Mouse (Mus musculus): ENCODE results near the gene Rtkn2. TPM values are rescaled to one million over a fixed set of nuclear protein-coding genes. Genes with fewer than 3 reads are reported as not detected.

Gene Rtkn2
- polyA plus RNA-seq, 1 experiment, result 0.14 TPM

DNA sequence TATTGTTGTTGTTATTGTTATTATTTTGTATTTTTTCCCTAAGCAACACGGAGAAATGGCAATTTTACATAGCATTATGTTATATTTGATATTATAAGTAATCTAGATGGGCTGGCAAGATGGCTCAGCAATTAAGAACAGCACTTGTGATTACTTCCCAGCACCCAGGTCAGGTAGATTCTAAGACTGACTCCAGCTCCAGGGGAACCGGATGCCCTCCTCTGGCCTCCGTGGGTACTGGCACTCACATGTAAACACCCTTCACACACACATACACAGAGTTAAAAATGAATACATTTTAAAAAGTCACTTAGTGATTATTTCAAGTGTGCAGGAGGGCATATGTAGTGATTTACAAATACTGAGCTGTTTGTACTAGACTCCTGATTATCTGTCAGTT, 108.4 kb downstream of the Rtkn2 start:
- no peaks in the 10 kb centered on the region for H3K36me3 ChIP-seq (ENCODE audit: control insufficient read depth, insufficient read depth, low read length)
- no peaks in the 10 kb centered on the region for H3K27me3 ChIP-seq (ENCODE audit: control insufficient read depth, insufficient read depth, low read length)
- no peak overlapping the region for H3K27ac ChIP-seq (ENCODE audit: control insufficient read depth, insufficient read depth, low read depth, low read length)
- TF ChIP-seq POLR2A (IDR thresholded peaks at IDR 0.05; ENCODE audit: control insufficient read depth, low read depth, low read length), result no peak
- no peak for TF ChIP-seq CTCF (IDR thresholded peaks at IDR 0.05; ENCODE audit: control insufficient read depth, insufficient read depth, insufficient replicate concordance, low read depth, low read length)
- no peak overlapping the region for H3K4me3 ChIP-seq (ENCODE audit: control insufficient read depth, low read depth, low read length)
- peaks cover 7% of the 10 kb centered on the region for H3K4me1 ChIP-seq (ENCODE audit: control insufficient read depth, insufficient read depth, low read length)

DNA sequence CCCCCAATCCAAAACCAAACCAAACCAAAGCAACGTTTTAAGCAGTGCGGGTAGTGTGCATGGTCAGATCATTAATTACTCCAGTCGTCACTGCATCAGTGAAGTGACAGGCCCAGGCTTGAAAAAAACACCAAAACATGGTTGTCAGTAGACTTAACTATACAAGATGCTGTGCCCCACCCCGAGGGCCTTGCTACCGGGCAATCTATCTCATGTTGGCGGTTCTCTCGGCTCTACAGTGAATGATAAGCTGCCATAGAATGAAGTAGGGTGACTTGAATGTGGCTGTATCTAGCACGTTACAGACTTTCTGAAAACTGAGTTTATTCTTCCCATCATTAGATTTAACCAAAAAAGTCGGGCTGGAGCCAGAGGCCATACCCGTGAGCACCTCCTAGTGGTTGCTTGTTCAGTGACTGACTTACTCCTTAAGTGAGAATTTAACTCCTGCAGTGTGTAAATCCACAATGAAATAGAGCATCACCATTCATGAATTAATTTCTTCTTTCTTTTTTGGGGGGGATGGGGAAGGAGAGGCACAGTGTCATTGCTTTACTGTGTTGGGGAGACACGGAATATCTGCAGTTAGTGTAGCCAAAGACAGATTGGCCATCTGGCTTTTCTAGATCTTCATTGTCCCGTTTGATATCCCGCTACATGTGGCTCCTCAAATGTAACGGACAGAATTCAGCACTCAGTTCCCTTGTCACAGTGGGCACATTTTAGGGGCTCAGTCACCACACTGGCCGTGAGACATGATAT, 110.2 kb downstream of the Rtkn2 start:
- no peaks in the 10 kb centered on the region for H3K27me3 ChIP-seq (ENCODE audit: control insufficient read depth, insufficient read depth, low read length)
- peak overlapping the region; percentile 46; the same call in 1 of the 2 replicates for H3K27ac ChIP-seq (ENCODE audit: control insufficient read depth, insufficient read depth, low read depth, low read length)
- H3K36me3 ChIP-seq (ENCODE audit: control insufficient read depth, insufficient read depth, low read length), result no peaks in the 10 kb centered on the region
- no peak for TF ChIP-seq POLR2A (IDR thresholded peaks at IDR 0.05; ENCODE audit: control insufficient read depth, low read depth, low read length)
- peak; percentile 13; the same call in 1 of the 2 replicates for TF ChIP-seq CTCF (IDR thresholded peaks at IDR 0.05; ENCODE audit: control insufficient read depth, insufficient read depth, insufficient replicate concordance, low read depth, low read length)
- peaks cover 7% of the 10 kb centered on the region for H3K4me1 ChIP-seq (ENCODE audit: control insufficient read depth, insufficient read depth, low read length)
- no peak overlapping the region for H3K4me3 ChIP-seq (ENCODE audit: control insufficient read depth, low read depth, low read length)

DNA sequence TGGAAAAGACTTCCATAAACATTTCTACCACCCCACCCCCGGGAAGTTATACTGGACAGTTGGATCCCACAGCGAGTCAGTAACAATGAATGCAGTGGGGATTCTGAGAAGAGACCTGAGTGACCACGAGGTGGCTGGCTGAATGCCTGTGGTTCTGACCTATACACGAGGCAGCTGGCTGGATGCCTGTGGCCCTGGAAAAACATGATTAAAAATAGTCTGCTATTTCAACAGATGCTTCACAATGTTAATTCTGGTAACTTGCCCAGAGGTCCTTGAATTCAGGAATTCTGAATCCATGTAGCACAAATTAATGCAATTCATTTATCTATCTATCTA, 110.8 kb downstream of the Rtkn2 start:
- Histone ChIP-seq H3K27me3 (ENCODE audit: control insufficient read depth, insufficient read depth, low read length) (no peaks in the 10 kb centered on the region), H3K36me3 (ENCODE audit: control insufficient read depth, insufficient read depth, low read length) (no peaks in the 10 kb centered on the region), H3K4me1 (ENCODE audit: control insufficient read depth, insufficient read depth, low read length) (peaks cover 7% of the 10 kb centered on the region), H3K27ac (ENCODE audit: control insufficient read depth, insufficient read depth, low read depth, low read length) (peak overlapping the region; percentile 46; the same call in 1 of the 2 replicates), H3K4me3 (ENCODE audit: control insufficient read depth, low read depth, low read length) (no peak overlapping the region)
- TF ChIP-seq CTCF (IDR thresholded peaks at IDR 0.05; ENCODE audit: control insufficient read depth, insufficient read depth, insufficient replicate concordance, low read depth, low read length) (no peak), POLR2A (IDR thresholded peaks at IDR 0.05; ENCODE audit: control insufficient read depth, low read depth, low read length) (no peak)

DNA sequence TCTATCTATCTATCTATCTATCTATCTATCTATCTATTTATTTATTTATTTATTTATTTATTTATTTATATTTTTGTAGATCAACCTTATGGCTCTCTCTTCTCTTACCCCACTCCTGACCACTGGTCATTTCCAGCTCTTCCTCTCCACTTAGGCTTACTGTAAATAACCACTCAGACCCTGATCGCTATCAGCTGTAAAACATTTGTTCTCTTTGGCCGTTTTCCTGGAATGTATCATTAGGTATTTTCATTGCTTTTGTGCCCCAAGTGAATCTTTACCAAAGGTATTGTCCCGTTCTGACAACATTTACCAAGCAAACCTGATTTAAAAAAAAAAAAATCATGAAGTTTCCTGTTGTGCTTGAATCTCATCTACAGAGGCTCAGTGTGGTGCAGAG, 111.2 kb downstream of the Rtkn2 start:
- Histone ChIP-seq H3K27me3 (ENCODE audit: control insufficient read depth, insufficient read depth, low read length) (no peaks in the 10 kb centered on the region), H3K36me3 (ENCODE audit: control insufficient read depth, insufficient read depth, low read length) (no peaks in the 10 kb centered on the region), H3K4me3 (ENCODE audit: control insufficient read depth, low read depth, low read length) (no peak overlapping the region), H3K27ac (ENCODE audit: control insufficient read depth, insufficient read depth, low read depth, low read length) (no peak overlapping the region), H3K4me1 (ENCODE audit: control insufficient read depth, insufficient read depth, low read length) (peaks cover 7% of the 10 kb centered on the region)
- TF ChIP-seq CTCF (IDR thresholded peaks at IDR 0.05; ENCODE audit: control insufficient read depth, insufficient read depth, insufficient replicate concordance, low read depth, low read length) (no peak), POLR2A (IDR thresholded peaks at IDR 0.05; ENCODE audit: control insufficient read depth, low read depth, low read length) (no peak)

DNA sequence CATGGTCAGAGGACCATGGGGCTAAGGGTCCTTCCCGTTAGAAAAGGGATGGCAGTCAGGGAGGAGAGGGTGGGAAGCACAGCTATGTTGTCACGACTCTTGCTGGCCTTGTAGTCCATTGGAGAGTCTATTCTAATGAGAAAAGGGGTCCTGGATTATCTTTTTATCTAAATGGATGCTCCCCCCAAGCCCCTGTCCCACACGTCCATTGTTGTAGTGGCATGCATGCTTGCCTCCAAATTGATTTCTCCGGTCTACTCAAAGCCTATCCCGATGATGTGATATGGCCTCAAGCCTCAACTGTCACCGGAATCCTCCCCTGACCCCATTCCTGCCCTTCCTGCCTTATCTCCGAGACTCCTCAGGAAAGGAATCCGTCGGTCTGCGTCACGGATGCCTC, 111.6 kb downstream of the Rtkn2 start:
- Histone ChIP-seq H3K4me1 (ENCODE audit: control insufficient read depth, insufficient read depth, low read length) (peaks cover 7% of the 10 kb centered on the region), H3K36me3 (ENCODE audit: control insufficient read depth, insufficient read depth, low read length) (no peaks in the 10 kb centered on the region), H3K27me3 (ENCODE audit: control insufficient read depth, insufficient read depth, low read length) (no peaks in the 10 kb centered on the region), H3K4me3 (ENCODE audit: control insufficient read depth, low read depth, low read length) (no peak overlapping the region), H3K27ac (ENCODE audit: control insufficient read depth, insufficient read depth, low read depth, low read length) (no peak overlapping the region)
- no peak for TF ChIP-seq CTCF (IDR thresholded peaks at IDR 0.05; ENCODE audit: control insufficient read depth, insufficient read depth, insufficient replicate concordance, low read depth, low read length)

DNA sequence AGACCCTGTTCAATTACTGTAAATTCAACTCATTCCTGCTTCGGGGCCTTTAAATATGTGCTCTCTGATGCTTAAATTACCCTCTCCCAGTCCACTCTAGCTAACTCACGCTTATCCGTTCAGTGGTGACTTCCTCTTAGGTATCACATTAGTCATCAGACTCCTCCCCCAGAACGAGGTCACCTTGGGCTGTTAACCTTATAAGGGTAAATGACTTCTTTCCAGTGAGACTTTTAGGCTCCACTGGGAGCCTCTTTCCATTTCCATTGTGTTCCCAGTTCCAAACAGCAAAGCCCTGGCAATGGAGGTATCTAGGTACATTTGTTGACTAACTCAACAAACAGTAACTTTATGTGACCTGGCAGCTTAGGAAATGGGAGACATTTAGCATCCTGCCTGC, 112.5 kb downstream of the Rtkn2 start:
- TF ChIP-seq POLR2A (IDR thresholded peaks at IDR 0.05; ENCODE audit: control insufficient read depth, low read depth, low read length) (no peak), CTCF (IDR thresholded peaks at IDR 0.05; ENCODE audit: control insufficient read depth, insufficient read depth, insufficient replicate concordance, low read depth, low read length) (no peak)
- no peaks in the 10 kb centered on the region for H3K36me3 ChIP-seq (ENCODE audit: control insufficient read depth, insufficient read depth, low read length)
- H3K27me3 ChIP-seq (ENCODE audit: control insufficient read depth, insufficient read depth, low read length), result no peaks in the 10 kb centered on the region
- H3K27ac ChIP-seq (ENCODE audit: control insufficient read depth, insufficient read depth, low read depth, low read length), result no peak overlapping the region; the same call in 1 of the 2 replicates
- H3K4me3 ChIP-seq (ENCODE audit: control insufficient read depth, low read depth, low read length), result no peak overlapping the region
- peaks cover 9% of the 10 kb centered on the region for H3K4me1 ChIP-seq (ENCODE audit: control insufficient read depth, insufficient read depth, low read length)

DNA sequence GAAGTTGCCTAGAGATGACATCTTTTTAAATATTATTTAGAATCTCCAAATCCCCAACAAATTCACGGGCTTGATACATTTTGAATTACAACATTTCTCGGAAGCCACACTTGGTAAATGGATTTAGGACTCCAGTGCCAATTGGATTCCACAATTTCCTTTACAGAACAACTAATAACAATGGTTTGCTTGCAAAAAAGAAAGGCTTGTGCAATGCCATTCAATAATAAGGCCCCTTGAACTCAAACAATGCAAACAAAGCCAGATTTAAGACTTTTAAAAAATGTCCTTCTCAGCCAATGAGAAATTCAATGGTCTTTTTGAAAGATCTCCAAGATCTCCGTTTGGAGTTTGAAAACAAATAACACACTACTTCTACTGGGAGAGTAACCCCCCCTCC, 114.1 kb downstream of the Rtkn2 start:
- Histone ChIP-seq H3K36me3 (ENCODE audit: control insufficient read depth, insufficient read depth, low read length) (no peaks in the 10 kb centered on the region), H3K4me1 (ENCODE audit: control insufficient read depth, insufficient read depth, low read length) (peaks cover 22% of the 10 kb centered on the region), H3K27me3 (ENCODE audit: control insufficient read depth, insufficient read depth, low read length) (no peaks in the 10 kb centered on the region; the same call in 1 of the 2 replicates), H3K4me3 (ENCODE audit: control insufficient read depth, low read depth, low read length) (no peak overlapping the region), H3K27ac (ENCODE audit: control insufficient read depth, insufficient read depth, low read depth, low read length) (no peak overlapping the region)
- TF ChIP-seq CTCF (IDR thresholded peaks at IDR 0.05; ENCODE audit: control insufficient read depth, insufficient read depth, insufficient replicate concordance, low read depth, low read length), result no peak
- no peak for TF ChIP-seq POLR2A (IDR thresholded peaks at IDR 0.05; ENCODE audit: control insufficient read depth, low read depth, low read length)

All from testis, adult 2 months (tissue).